Mouse (Mus musculus): ENCODE results near the gene Def8.

GRCm38 (mm10) chr8:123422056-123422780, 1.1 kb upstream of the Def8 start:
- TF ChIP-seq CTCF (IDR thresholded peaks at IDR 0.05; ENCODE audit: low read depth) = peak; percentile 75
- no peak for TF ChIP-seq EP300 (optimal IDR thresholded peaks at IDR 0.05)

Measured in stomach, postnatal 0 days (tissue).